Mouse (Mus musculus) testis, adult 2 months (tissue): ENCODE measurements around the gene Rfk.

ENCODE experiments used
- CTCF ChIP-seq: fragments of 200-500 bp; IDR thresholded peaks from 2 replicates; pipeline ENCODE4 v1.5.1; 2012; ENCODE audit warnings: low read depth, mild to moderate bottlenecking, inconsistent platforms, low read length, moderate library complexity; ENCODE audit not compliant: control insufficient read depth, insufficient read depth, insufficient replicate concordance
- POLR2A ChIP-seq: fragments of 200-500 bp; IDR thresholded peaks from 2 replicates; pipeline ENCODE4 v1.6.1; 2012; ENCODE audit warnings: low read depth, mild to moderate bottlenecking, inconsistent platforms, low read length, moderate library complexity; ENCODE audit not compliant: control insufficient read depth

DNA sequence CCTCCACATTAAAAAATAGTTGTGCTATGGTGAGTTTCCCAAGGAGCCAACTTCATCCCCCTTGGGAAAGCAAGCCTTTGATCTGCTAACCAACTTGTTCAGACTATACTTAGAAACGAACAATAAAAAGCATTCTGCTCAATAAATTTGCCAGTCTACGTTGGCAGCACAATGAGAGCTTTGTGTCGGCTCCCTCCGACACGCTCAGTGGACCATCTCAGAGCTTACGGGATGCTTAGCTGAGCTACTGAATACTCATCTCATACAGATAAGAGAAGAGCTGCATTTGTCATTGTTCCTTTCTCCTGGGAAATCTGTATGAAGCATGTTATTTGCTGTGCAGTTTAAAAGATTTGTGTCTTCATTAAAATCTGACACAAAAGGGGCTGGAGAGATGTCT, 7.4 kb upstream of the Rfk start:
- no peak for TF ChIP-seq POLR2A
- no peak for TF ChIP-seq CTCF
